Mouse (Mus musculus) layer of hippocampus, adult 9-11 months (tissue): ENCODE measurements at regions not wholly inside any gene's neighbourhood (a gene's known extent, or its start where the extent isn't known, plus 50 kb on each side); places are given as distances from the start of the nearest gene placed in this dataset.
A peak's percentile ranks its signal among the peaks of the same experiment; 100 is the strongest.

ENCODE experiments used
- DNase-seq: peaks from one replicate; pipeline ENCODE4 v3.0.0; 2022

DNA sequence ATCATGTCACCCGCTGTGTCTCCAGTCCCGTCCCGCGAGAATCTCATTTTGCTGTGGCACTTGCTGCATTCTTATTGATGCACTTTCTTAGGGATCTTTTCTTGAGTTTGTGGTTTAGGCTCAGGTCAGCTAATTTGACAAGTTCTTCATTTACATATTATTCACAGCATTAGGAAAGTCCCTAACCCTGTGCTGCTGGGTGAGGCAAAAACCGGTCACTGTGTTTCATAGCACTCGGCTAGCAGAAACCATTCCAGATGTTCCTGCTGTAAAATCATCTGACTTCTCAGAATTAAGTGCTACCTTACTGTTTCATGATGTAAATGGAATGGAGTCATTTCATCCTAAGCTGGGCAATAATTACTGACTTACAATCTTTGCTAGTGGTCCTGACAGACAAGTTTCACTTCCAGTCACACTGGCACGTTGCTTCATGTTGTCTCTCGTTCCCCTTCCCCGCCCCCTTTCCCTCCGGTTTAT lies 391.1 kb upstream of the Mmadhc start:
- DNase-seq, result no peak

DNA sequence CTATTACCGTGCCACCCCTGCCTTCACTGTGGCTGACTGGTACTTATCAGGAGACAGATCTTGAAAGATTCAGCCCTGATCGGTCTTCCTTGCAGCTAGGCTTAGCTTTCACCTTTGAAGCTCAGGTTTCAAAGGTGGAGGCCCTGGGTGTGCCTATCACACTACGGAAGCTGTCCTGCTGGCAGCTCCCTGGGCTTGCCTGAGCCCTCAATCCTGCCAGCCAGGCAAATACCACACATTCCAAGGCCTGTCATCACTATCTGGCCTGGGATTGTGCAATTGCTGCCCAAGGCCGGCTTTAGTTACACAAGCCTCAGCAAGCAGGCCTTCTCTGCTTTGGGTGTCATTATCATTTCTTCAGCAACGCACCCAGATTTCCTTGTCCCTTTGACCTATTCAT lies 390.6 kb upstream of the Mmadhc start:
- DNase-seq, result no peak

DNA sequence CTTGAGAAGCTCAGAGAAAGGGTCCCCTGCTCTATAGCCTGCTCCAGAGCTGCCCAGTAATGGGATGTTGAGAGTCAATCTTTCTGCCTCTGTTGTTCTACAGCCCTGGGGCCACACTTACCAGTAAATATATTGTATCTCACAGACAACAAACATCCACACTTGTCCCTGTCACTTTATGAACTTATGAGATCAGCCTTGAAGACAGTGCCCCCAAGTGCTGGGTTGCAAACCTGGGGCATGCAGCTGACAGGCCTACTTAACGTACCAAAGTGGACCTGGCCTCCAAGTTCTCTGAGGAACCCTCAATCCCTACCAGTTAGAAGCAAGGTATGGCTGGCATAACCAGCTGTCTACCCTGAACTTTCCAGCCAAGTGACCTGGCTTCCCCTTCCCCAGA lies 380.9 kb upstream of the Mmadhc start:
- DNase-seq, result no peak

- DNase-seq, result no peak
These were observed 379.3 kb upstream of the Mmadhc start for GRCm38 (mm10) chr2:50675736-50676550.

DNA sequence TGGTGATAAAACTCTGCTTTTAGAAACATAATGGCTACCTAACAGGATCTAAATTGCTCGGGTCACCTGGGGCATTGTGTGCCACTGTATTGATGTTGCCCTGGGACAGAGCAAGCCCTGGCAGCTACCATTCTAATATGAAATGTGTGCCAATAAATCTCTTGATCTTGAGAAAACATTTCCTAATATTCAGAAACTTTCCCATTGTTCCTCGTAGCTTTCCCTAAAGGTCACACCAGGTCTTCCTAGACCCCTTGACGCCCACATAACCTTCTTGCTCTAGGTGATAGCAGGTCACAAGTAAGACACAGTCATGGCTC lies 378.2 kb upstream of the Mmadhc start:
- DNase-seq, result no peak

DNA sequence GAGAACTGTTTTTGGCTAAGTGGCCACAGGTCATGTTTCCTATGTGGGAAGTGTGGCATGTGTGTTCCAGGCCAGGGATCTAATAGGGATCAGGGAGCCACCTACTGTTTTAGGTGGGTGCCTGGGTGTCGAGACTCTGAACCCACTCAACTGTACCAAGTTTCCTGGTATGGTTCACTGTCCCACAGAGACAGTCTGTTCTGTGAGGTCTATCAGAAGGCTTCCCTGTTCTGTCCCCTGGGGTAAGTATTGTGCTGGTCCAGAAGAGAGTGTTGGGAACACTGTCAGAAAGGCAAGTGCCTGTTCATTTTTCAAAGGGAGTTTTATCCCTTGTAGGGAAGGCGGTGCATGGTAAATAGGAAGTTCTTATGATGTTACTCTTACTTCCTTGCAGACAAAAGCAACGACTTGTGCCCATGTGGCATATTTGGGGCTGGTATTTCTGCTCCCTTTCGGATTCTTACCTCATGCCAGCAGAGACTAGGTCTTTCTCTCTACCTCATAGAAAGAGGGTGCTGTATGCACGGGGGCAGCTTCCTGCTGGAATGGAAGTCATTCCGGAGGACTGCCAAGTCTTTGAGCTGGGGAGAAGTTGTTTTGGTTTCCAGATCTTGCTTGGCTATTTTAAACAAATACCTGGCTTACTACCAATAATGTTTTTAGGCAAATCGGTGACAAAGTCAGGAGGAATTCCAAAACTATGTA lies 377.7 kb upstream of the Mmadhc start:
- DNase-seq, result no peak

GRCm38 (mm10) chr2:50669297-50669696 lies 372.7 kb upstream of the Mmadhc start:
- no peak for DNase-seq

DNA sequence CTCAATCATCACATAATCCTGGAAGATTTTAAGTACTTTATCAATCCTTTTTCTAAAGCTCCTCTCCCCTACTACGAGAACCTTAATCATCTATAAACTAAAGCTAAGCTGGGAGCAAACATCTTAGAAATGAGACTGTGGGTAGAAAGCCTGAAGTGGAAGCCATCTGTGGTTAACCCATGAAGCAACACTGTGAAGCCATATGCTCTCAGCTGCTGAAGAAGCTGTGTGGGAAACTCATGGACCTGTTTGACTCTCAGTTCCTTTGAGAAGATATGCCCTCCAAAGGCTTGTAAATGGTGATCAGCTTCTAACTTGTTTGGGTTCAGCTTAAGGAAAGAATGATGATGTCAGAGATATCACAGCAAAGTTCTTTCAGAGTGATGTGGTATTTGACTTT lies 372.2 kb upstream of the Mmadhc start:
- no peak for DNase-seq

GRCm38 (mm10) chr2:50667180-50667579 lies 370.6 kb upstream of the Mmadhc start:
- DNase-seq, result no peak

DNA sequence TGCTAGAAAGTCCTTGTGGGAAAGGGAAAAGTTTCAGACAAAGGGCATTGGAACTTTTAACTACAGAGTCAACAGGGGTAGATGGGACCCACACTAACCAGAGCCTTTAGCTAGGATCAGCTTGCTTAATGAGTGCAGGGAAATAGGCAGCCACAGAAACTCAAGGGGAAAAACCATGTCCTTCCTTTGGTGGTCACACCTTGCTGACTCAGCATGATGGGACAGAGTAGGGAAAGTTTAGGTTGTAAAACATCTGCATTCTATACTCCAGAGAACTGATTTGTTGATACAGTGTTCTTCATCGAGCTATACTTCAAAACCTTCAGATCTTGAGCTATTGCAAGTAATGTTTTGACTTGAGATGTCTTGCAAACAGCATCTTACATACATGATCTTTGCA lies 365.9 kb upstream of the Mmadhc start:
- DNase-seq, result no peak

- no peak for DNase-seq
These were observed 363.4 kb upstream of the Mmadhc start for GRCm38 (mm10) chr2:50660000-50660399.

- DNase-seq, result no peak
These were observed 361.2 kb upstream of the Mmadhc start for GRCm38 (mm10) chr2:50657826-50658225.

GRCm38 (mm10) chr2:50656351-50656750 lies 359.8 kb upstream of the Mmadhc start:
- DNase-seq, result no peak

- peak; percentile 43 for DNase-seq
These were observed 358.3 kb upstream of the Mmadhc start for GRCm38 (mm10) chr2:50654953-50655324.

- no peak for DNase-seq
These were observed 357.8 kb upstream of the Mmadhc start for GRCm38 (mm10) chr2:50654221-50654952.

DNA sequence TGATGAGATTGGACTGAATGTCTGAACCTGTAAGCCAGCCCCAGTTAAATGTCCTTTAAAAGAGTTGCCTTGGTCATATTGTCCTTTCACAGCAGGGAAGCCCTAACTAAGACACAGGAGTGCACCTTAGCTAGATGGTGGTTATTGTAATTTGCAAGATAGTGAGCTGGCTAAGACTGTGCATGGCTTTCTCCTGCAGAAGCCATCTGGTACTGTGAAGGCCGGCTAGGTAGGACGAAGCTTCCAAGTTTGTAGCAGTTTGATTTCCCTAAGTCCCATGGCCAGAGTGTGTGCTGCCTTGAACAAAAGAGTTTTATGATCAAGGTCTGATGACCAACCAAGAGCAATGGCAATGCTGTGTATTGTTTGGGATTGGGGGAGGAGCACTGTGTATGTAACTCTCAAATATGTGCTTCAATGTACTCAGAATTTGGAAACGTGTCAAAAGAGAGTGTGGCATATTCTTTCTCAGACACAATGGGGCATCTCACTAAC lies 356.6 kb upstream of the Mmadhc start:
- no peak for DNase-seq

- no peak for DNase-seq
These were observed 353.1 kb upstream of the Mmadhc start for GRCm38 (mm10) chr2:50649656-50650055.

DNA sequence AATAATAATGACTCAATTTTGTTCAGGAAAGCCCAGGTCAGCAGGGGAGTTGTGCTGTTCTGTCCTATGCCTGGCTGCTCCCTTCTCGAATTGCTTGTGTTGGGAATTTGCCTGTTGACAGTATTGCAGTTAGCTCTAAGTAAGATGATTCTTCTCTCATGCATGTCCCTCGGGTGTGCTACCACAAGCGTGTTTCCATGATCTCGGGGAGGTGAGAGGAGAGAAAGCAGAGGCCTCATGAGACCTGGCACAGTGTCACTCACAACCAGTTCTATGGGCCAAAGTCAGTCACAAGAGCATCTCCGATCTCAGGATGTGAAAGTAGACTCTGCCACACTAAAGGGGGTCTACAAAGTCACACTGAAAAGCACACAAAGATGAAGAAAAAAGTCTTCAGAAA lies 346.6 kb upstream of the Mmadhc start:
- no peak for DNase-seq

DNA sequence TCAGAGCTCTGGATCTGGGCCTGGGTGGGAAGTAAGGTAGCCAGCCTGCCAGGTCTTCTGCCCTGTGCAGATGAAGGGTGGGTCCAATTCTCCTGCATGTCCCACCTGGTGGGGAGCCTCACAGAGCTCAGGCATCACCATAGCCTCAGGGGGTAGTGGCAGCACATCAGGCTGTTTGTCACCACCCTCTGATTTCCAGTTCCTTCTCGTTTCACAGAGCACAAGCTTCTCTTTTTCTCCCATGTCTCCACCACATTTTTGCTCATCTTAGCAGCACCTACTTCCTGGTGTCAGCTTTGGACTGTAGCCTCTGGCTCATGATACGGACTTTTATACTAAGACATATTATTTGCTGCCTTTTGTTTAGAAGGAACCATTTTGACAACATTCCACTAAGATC lies 345.6 kb upstream of the Mmadhc start:
- no peak for DNase-seq

DNA sequence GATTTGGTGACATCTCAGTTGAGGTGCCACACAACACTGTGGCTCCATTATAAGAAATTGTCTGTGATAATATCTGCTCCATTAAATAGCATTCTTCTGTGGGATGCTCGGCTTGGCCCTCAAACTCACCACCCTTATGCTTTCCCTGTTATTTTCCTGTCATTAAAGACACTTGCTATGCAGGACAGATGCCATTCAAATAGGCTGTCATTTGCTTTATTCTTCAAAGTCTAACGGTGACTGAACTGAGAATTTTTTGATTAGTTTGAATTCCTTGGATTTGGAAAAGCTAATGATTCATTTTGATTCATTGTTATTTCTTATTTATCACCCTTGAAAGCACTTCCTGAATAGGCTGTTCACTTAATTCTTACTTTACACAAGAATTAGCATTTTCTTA lies 339.3 kb upstream of the Mmadhc start:
- no peak for DNase-seq

DNA sequence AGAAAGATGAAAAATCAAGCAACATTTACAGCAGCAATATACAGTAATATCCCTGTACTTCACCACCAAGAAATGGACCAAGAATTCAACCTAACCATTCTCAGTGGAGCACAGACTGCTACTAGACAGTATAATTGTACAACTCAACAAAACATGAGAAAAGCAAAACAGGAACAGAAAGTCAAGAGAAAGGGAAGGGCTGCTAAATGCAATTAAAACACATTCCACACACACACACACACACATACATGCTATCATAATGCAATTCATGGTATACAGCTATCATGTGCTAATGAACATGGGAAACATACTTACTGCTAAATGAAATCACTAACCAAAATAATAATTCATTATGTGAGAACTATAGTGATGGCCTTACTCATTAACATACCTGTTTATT lies 335.2 kb upstream of the Mmadhc start:
- DNase-seq, result no peak

DNA sequence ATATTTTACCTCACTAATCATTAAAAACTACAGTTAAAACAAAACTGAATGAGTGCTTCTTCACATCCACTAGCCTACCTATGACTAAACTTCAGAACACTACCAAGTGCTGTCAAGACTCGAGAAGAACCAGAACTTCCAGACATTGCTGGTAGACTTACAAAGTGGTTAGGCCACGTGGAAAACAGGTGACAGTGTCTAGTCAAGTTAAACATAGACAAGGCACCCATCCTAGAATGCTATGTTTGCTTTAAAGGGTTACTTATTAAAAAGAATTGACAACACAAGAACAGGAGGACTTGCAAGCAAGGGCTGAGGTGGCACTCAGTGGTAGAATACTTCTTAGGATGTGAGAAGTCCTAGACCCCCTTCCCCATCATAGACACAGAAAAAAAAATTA lies 330.9 kb upstream of the Mmadhc start:
- no peak for DNase-seq

- no peak for DNase-seq
These were observed 328.7 kb upstream of the Mmadhc start for GRCm38 (mm10) chr2:50625233-50625749.

DNA sequence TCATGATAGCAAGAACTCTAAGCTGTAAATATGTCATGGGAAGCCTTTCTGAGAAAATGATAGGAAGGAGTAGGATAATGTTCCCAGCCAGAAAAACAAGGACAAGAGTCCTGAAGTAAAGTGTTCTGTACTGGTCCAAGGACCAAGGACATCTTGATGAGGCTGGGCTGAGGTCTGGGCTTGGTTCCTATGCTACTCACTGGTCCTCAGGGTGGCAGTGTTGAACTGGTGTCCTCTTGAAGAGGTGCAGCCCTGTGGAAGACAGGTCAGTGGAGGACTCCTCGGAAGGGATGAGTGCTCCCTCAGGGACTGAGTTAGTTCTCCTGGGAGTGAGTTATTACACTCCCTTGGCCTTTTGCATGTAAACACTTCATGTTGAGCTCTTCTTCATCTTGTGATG lies 312.5 kb upstream of the Mmadhc start:
- no peak for DNase-seq
